27 mouse cellular contexts compared by ENCODE assay signal in genomic region chr1:191926681-191927080, GRCm38 (mm10). TPM values are rescaled to one million over a fixed set of nuclear protein-coding genes. Genes with fewer than 3 reads are reported as not detected.
"Had no signal": no experiment of that assay in that cellular context is flagged by ENCODE, and none has a peak within 500 bp of the region (broad histone marks: within the 10 kb centered on the region; RNA-seq: fewer than 3 reads in every experiment).

No protein-coding gene starts in this region.

- H3K4me1 ChIP-seq: hindbrain, embryonic 12.5 days; intestine, embryonic 15.5 days; liver, embryonic 13.5 days; liver, embryonic 15.5 days had no signal

- DNase-seq: gastrocnemius, postnatal 25 days; heart, adult 2 months; heart, postnatal 10 days; heart, postnatal 4 days; kidney, adult 18-20 months; kidney, adult 8-10 months; kidney, postnatal 10 days; kidney, postnatal 4 days; liver; liver, embryonic 13.5 days had no signal

- H3K36me3 ChIP-seq: hindbrain, embryonic 10.5 days; hindbrain, embryonic 12.5 days; intestine, embryonic 15.5 days; limb, embryonic 13.5 days; liver, embryonic 13.5 days; liver, embryonic 15.5 days had no signal

- H3K27me3 ChIP-seq: intestine, embryonic 15.5 days; limb, embryonic 13.5 days had no signal

- H3K9ac ChIP-seq: hindbrain, embryonic 12.5 days; hindbrain, embryonic 14.5 days; intestine, embryonic 15.5 days; limb, embryonic 13.5 days; liver, embryonic 13.5 days; liver, embryonic 15.5 days had no signal

- ATAC-seq: hindbrain, embryonic 16.5 days; inflammation-experienced regulatory T-cells, adult 6 months; intestine, embryonic 15.5 days; intestine, postnatal 0 days had no signal

- H3K9me3 ChIP-seq: hindbrain, embryonic 10.5 days; hindbrain, embryonic 12.5 days; intestine, embryonic 15.5 days; limb, embryonic 13.5 days; liver, embryonic 13.5 days; liver, embryonic 15.5 days had no signal

- H3K4me2 ChIP-seq: heart, embryonic 11.5 days; hindbrain, embryonic 12.5 days; hindbrain, embryonic 14.5 days; intestine, embryonic 15.5 days; limb, embryonic 13.5 days; liver, embryonic 11.5 days; liver, embryonic 13.5 days; liver, embryonic 15.5 days had no signal

- H3K4me3 ChIP-seq: heart, adult 2 months; hindbrain, embryonic 10.5 days; hindbrain, embryonic 12.5 days; intestine, embryonic 15.5 days; layer of hippocampus, adult 2 months; left cerebral cortex, adult 2 months; limb, embryonic 13.5 days; liver, embryonic 13.5 days; liver, embryonic 15.5 days had no signal

- H3K27ac ChIP-seq: heart, adult 2 months; hindbrain, embryonic 10.5 days; hindbrain, embryonic 12.5 days; hindbrain, embryonic 14.5 days; intestine, embryonic 15.5 days; layer of hippocampus, adult 2 months; left cerebral cortex, adult 2 months; liver, embryonic 13.5 days; liver, embryonic 15.5 days had no signal

RNA-seq across cellular contexts. Expression of gene Rd3, which starts 50.5 kb away (rescaled TPM):
- total RNA-seq: gastrocnemius, adult 8-10 months; gastrocnemius, postnatal 4 days; granulocyte monocyte progenitor cell, adult 5-6 weeks had no signal
- polyA plus RNA-seq: limb, embryonic 11.5 days had no signal
